1 mouse cellular context compared by ENCODE assay signal in genomic region chr17:33675452-33675851, GRCm38 (mm10).
TF ChIP-seq lines count a peak whose summit lies in the region.

No protein-coding gene starts in this region.

TF ChIP-seq in MEL, 35 proteins besides CTCF, POLR2A, EP300 and RAD21 (continued from another document):
- TF ChIP-seq NRF1 (IDR thresholded peaks at IDR 0.05; ENCODE audit: insufficient read depth, low read depth, low read length, poor library complexity, severe bottlenecking) (no peak), MYC (IDR thresholded peaks at IDR 0.05; ENCODE audit: low read depth, low read length) (no peak), SIN3A (IDR thresholded peaks at IDR 0.05; ENCODE audit: low read length) (no peak), CHD1 (IDR thresholded peaks at IDR 0.05; ENCODE audit: low read depth, low read length) (no peak), UBTF (IDR thresholded peaks at IDR 0.05; ENCODE audit: borderline replicate concordance, insufficient read depth, low read depth, low read length) (no peak), ZC3H11A (IDR thresholded peaks at IDR 0.05; ENCODE audit: low read depth, low read length) (no peak)
